Comparison of ENCODE assay signal across 8 mouse cellular contexts in the genomic region with DNA sequence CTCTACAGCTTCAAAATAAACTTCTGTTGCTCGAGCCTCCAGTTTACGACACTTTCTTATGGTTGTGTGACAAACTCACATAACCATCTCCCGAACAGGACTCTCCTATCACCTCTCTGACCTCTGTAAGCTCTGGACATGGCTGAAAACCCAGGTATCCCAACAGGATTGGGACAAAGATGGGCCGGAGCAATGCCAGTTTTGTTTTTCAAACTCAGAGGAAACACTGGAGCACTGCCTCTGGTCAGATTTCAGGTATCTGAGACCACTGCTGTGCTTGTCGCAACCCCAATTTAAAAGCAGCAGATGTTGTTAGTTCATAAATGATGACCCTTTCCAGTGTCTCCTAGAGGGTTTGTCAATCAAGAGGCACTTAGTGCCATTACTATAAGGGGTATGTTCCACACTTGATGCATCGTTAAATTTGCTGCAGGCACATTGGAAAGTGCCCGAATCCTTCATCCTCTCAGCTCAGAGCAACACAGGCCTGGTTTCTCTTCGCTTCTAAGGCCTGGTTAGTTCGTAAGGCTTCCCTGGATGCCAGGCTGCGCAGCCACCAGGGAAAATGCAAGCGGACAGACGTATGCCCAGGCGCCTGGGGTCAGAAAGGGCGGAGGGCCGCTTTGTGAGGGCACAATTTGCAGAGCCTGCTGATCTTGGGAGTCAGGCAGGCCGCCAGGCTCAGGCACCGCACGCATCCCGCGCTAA. TPM values are rescaled to one million over a fixed set of nuclear protein-coding genes. Genes with fewer than 3 reads are reported as not detected.
A peak's percentile ranks its signal among the peaks of the same experiment; 100 is the strongest.
DNase-seq lines count a peak whose midpoint lies in the region; ATAC-seq and TF ChIP-seq lines count a peak whose summit lies in the region.

No protein-coding gene starts in this region.

- H3K27ac ChIP-seq in bone marrow macrophage, adult 2 months (ENCODE audit: insufficient read depth, low read depth, low read length) = peak overlapping the region; percentile 31
- peak overlapping the region; percentile 96 for H3K27ac ChIP-seq in hindbrain, embryonic 10.5 days
- peak overlapping the region; percentile 57 for H3K27ac ChIP-seq in midbrain, embryonic 11.5 days (ENCODE audit: low read depth, low read length)

- peak overlapping the region; percentile 80 for H3K9ac ChIP-seq in midbrain, embryonic 11.5 days (ENCODE audit: low read length)

- no peak for TF ChIP-seq POLR2A in bone marrow macrophage, adult 2 months (IDR thresholded peaks at IDR 0.05; ENCODE audit: borderline replicate concordance, low read depth, low read length)

- H3K27me3 ChIP-seq in hindbrain, embryonic 10.5 days (ENCODE audit: insufficient read depth, poor library complexity, severe bottlenecking) = no peaks in the 10 kb centered on the region
- H3K27me3 ChIP-seq in midbrain, embryonic 11.5 days (ENCODE audit: control insufficient read depth, insufficient read depth, low read length) = no peaks in the 10 kb centered on the region

- H3K4me3 ChIP-seq in bone marrow macrophage, adult 2 months (ENCODE audit: insufficient read depth, low read length) = peak overlapping the region; percentile 75
- peak overlapping the region; percentile 82 for H3K4me3 ChIP-seq in hindbrain, embryonic 10.5 days
- H3K4me3 ChIP-seq in midbrain, embryonic 11.5 days (ENCODE audit: low read depth, low read length) = peak overlapping the region; percentile 86

- WGBS in hindbrain, embryonic 10.5 days = 27% methylated on average over 20 of the region's 20 CpGs
- WGBS in midbrain, embryonic 11.5 days = 30% methylated on average over 20 of the region's 20 CpGs

- H3K4me2 ChIP-seq in midbrain, embryonic 11.5 days = peak overlapping the region; percentile 87

- DNase-seq in kidney, adult 18-20 months = peak; percentile 53
- DNase-seq in kidney, adult 11 months = no peak
- DNase-seq in hindbrain, embryonic 10.5 days (ENCODE audit: low spot score) = no peak
- DNase-seq in midbrain, embryonic 11.5 days (ENCODE audit: low spot score, missing footprints) = no peak
- DNase-seq in layer of hippocampus, postnatal 14 days (ENCODE audit: low spot score in 2 of 2) = no peak
- no peak for DNase-seq in urinary bladder, postnatal 14 days (ENCODE audit: low spot score)
- DNase-seq in gastrocnemius, adult 18-20 months (ENCODE audit: low spot score) = no peak

- no peaks in the 10 kb centered on the region for H3K9me3 ChIP-seq in hindbrain, embryonic 10.5 days
- H3K9me3 ChIP-seq in midbrain, embryonic 11.5 days (ENCODE audit: control insufficient read depth, low read length) = no peaks in the 10 kb centered on the region

- no peak; the same call in 1 of the 2 replicates for ATAC-seq in midbrain, embryonic 11.5 days (ENCODE audit: low FRiP score)

- peaks cover 16% of the 10 kb centered on the region for H3K36me3 ChIP-seq in hindbrain, embryonic 10.5 days
- peaks cover 8% of the 10 kb centered on the region; the same call in 1 of the 2 replicates for H3K36me3 ChIP-seq in midbrain, embryonic 11.5 days (ENCODE audit: control insufficient read depth, insufficient read depth, low read length)

- 0 out of 2 replicates have a peak, but pooled peaks cover 8% of the 10 kb centered on the region for H3K4me1 ChIP-seq in bone marrow macrophage, adult 2 months (ENCODE audit: control insufficient read depth, insufficient read depth, low read length)
- H3K4me1 ChIP-seq in hindbrain, embryonic 10.5 days (replicated peaks) = peaks cover 18% of the 10 kb centered on the region
- peaks cover 6% of the 10 kb centered on the region for H3K4me1 ChIP-seq in midbrain, embryonic 11.5 days (ENCODE audit: control insufficient read depth, insufficient read depth, low read length)

- no peak for TF ChIP-seq CTCF in bone marrow macrophage, adult 2 months (IDR thresholded peaks at IDR 0.05; ENCODE audit: low read depth, low read length)

RNA-seq across cellular contexts. Expression of a gene that starts 0.6 kb away (rescaled TPM):
- 86.2 and 93.4 TPM in 2 replicates for polyA plus RNA-seq in bone marrow macrophage, adult 2 months (2012; ENCODE audit: insufficient read depth, insufficient read length, missing spikeins)
- 57.3 and 59.5 TPM in 2 replicates for polyA plus RNA-seq in hindbrain, embryonic 10.5 days (2016; fragmentation: Nextera tagmentation; extraction: Ambion mirVana)
- 56.8 and 60.4 TPM in 2 replicates for polyA plus RNA-seq in midbrain, embryonic 11.5 days (2014; fragmentation: Nextera tagmentation; extraction: Ambion mirVana)
- 10 to 100 TPM; 43.9 to 56.6 TPM for total RNA-seq in layer of hippocampus, postnatal 14 days (2021)
- 100 to 1,000 TPM; 102 to 108 TPM for total RNA-seq in gastrocnemius, adult 18-20 months (2021)

RNA-seq across cellular contexts. Expression of a gene that starts 48.5 kb away (rescaled TPM):
- polyA plus RNA-seq in bone marrow macrophage, adult 2 months (2012; ENCODE audit: insufficient read depth, insufficient read length, missing spikeins) = 37.8 and 44.1 TPM in 2 replicates
- 0.20 TPM in 1 of 2 replicates, not detected in the other for polyA plus RNA-seq in hindbrain, embryonic 10.5 days (2016; fragmentation: Nextera tagmentation; extraction: Ambion mirVana)
- polyA plus RNA-seq in midbrain, embryonic 11.5 days (2014; fragmentation: Nextera tagmentation; extraction: Ambion mirVana) = 0.23 TPM in 1 of 2 replicates, not detected in the other
- under 1 TPM; 0.35 to 0.45 TPM for total RNA-seq in layer of hippocampus, postnatal 14 days (2021)
- under 1 TPM; 0.83 to 0.98 TPM for total RNA-seq in gastrocnemius, adult 18-20 months (2021)

RNA-seq across cellular contexts. Expression of a gene that starts 56.7 kb away (rescaled TPM):
- polyA plus RNA-seq in bone marrow macrophage, adult 2 months (2012; ENCODE audit: insufficient read depth, insufficient read length, missing spikeins) = 1.1 TPM in 1 of 2 replicates, not detected in the other
- 0.09 TPM in 1 of 2 replicates, not detected in the other for polyA plus RNA-seq in hindbrain, embryonic 10.5 days (2016; fragmentation: Nextera tagmentation; extraction: Ambion mirVana)
- not detected in 2 replicates for polyA plus RNA-seq in midbrain, embryonic 11.5 days (2014; fragmentation: Nextera tagmentation; extraction: Ambion mirVana)
- under 1 TPM; 0.31 to 0.44 TPM for total RNA-seq in layer of hippocampus, postnatal 14 days (2021)
- under 1 TPM in 1 of 2 experiments, not detected in 1; 0.18 TPM for total RNA-seq in gastrocnemius, adult 18-20 months (2021)

Comparison
In these comparisons a context has a peak if more than half of its experiments do, and no peak if none do; other contexts are left out.
1. H3K27ac ChIP-seq: peak in every context shown above with its lines; median percentile 96 in hindbrain, embryonic 10.5 days; 57 in midbrain, embryonic 11.5 days; 31 in bone marrow macrophage, adult 2 months.
2. RNA of a gene that starts 48.5 kb away (polyA plus RNA-seq): 37.8 to 44.1 TPM in bone marrow macrophage, adult 2 months; 0.20 TPM in hindbrain, embryonic 10.5 days and 0.23 TPM in midbrain, embryonic 11.5 days; every median in the first group is over 10 times any median in the second.
3. Peak in every context shown above with its lines, with median percentiles within 50 percentile points of each other: H3K4me3 ChIP-seq.